Mouse (Mus musculus) spleen, adult 18-20 months (tissue): Measurements from ENCODE around the gene B230118H07Rik.

Source experiments
- DNase-seq, 2 experiments: peaks; one replicate each; pipeline ENCODE4 v3.0.0; 2022; ENCODE audit warnings: mixed read lengths in 2 of 2

B230118H07Rik gene

GRCm38 (mm10) chr2:101519928-101520327, 129.4 kb downstream of the B230118H07Rik start:
- DNase-seq: no peak
